Mouse (Mus musculus) left cerebral cortex, adult 18-20 months (tissue): ENCODE data around the gene Fibcd1. TPM values are rescaled to one million over a fixed set of nuclear protein-coding genes. Genes with fewer than 3 reads are reported as not detected.

Source experiments
- DNase-seq, 2 experiments: peaks; one replicate each; pipeline ENCODE4 v3.0.0; 2021 to 2022; ENCODE audit warnings: low spot score in 2 of 2, mixed read lengths in 1 of 2
- total RNA-seq, 2 experiments: library from RNA; stranded (reverse); gene quantifications; 2 replicates each; pipeline ENCODE4 v1.2.3; 2021

Fibcd1 gene
- total RNA-seq, 2 experiments from 2014 or later: 7.4 to 9.2 TPM

GRCm38 (mm10) chr2:31862919-31863318 is 17.1 kb upstream of the Fibcd1 start:
- no peak for DNase-seq

DNA sequence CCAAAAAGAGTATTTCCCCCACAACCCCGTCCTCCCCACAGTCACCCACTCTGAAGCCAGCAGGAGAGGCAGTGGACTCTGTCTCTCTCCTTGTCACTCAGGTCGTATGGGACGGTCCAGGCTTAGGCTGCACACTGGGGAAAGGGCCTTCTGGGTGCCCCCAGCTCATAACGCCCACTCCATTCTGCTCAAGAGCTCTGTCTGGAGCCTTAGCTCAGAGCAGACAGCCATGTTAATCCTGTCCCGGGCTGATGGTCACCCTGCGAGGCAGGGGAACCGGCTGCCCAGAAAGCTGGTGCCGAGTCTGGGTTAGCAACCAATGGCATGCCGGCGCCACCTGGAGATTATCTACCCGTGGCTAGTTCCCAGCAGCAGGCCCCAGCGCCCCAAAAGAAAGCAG is 12.7 kb upstream of the Fibcd1 start:
- DNase-seq: no peak

DNA sequence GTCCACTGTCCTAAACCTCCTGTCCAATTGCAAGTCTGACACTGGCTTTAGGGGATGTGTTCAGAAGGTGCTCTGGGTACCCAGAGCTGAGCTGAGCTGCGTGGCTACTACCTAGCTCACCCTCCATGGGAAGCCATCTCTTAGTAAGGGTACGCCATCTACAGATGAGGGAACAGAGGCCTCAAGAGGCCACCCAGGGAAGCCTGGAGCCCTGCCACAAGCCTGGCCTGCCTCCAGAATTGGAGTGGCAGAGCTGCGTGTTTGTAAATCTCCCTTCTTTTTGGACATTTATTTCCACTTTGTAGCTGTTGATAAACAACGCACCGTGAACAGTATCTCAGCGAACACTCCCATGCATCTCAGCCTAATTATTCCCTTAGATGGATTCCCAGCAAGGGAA is 11.4 kb upstream of the Fibcd1 start:
- DNase-seq: no peak

DNA sequence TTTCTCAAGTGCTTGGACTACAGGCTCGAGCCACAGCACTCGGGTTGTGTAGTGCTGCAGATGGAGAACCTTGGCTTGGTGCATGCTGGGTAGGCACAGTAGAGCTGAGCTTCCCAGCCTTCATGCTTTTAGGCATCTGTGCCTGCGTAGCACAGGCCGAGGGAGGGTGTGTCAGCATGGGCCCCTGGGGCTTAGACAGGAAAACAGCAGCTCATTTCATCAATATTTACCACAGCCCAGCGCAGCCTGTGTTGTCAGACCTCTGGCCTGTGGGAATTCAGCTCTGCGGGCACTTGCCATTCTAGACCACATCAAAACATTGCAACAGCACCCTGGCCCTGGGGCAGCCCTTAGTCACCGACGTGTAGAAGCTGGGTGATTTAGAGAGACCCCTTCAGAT is 10.2 kb upstream of the Fibcd1 start:
- DNase-seq: no peak

GRCm38 (mm10) chr2:31850141-31850540 is 4.3 kb upstream of the Fibcd1 start:
- DNase-seq: no peak

GRCm38 (mm10) chr2:31847908-31848307 is 2.1 kb upstream of the Fibcd1 start:
- DNase-seq: no peak

GRCm38 (mm10) chr2:31846692-31847660 is 1.2 kb upstream of the Fibcd1 start:
- DNase-seq: no peak

DNA sequence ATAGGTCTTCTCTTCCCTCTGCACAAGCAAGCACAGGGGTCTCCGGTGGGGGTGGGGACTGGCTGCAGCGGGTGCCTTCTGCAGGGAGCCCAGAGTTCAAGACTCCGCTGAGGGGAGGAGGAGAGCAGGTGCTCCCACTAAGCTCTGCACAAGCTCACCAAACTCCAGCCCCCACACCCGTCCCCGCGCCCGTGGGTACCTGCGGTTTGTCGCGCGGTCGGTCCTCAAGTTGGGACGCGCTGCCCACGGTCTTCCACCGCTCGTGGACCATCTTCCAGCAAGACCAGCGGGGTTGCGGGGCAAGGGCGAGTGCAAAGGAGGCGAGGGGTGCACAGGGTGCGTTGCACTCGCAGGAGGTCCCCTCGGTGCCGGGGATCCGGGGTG is 301 bp downstream of the Fibcd1 start:
- DNase-seq: no peak

DNA sequence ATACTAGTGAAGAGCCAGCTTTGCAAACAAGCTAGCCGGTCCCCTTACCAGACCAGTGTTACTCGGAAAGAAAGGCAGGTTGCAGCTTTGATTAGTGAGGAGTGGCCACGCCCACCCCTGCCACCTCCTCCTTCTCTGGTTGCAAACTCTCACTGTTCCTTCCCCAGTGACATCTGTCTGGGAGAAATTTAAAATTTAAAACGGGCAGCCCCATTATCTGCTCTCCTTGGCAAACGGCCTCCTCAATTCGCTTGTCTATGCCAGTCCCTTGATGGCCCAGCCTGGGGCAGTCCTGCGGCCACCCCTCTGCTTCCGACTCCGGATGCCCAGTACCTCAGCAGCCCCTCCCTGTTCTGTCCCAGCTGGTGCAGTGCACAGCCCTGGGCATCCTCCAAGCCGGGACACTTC is 1.1 kb downstream of the Fibcd1 start:
- DNase-seq: no peak

GRCm38 (mm10) chr2:31838868-31839267 is 6.9 kb downstream of the Fibcd1 start:
- no peak for DNase-seq

GRCm38 (mm10) chr2:31836985-31837384 is 8.8 kb downstream of the Fibcd1 start:
- no peak for DNase-seq

DNA sequence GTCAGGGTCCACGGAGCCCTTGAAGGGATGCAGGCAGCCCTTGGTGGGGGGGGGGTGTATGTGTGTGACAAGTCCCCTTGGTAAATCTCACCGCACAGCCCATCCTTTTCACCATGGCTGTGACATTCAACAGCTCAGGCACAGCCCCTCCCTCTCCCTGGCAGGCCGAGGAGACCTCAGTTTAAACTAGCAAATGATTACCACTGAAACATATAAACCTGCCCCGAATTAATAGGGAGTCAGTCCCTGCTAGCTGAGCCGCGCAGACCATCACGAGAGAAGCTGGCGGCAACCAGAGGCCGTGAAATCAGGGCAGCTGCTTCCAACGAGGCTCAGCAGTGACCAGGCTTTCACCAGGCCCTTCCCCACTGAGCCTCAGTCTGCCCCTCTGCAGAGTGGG is 9.7 kb downstream of the Fibcd1 start:
- DNase-seq: no peak

GRCm38 (mm10) chr2:31828311-31828825 is 17.4 kb downstream of the Fibcd1 start:
- DNase-seq: no peak

GRCm38 (mm10) chr2:31827877-31828276 is 17.9 kb downstream of the Fibcd1 start:
- DNase-seq: peak; percentile 48 to 51

DNA sequence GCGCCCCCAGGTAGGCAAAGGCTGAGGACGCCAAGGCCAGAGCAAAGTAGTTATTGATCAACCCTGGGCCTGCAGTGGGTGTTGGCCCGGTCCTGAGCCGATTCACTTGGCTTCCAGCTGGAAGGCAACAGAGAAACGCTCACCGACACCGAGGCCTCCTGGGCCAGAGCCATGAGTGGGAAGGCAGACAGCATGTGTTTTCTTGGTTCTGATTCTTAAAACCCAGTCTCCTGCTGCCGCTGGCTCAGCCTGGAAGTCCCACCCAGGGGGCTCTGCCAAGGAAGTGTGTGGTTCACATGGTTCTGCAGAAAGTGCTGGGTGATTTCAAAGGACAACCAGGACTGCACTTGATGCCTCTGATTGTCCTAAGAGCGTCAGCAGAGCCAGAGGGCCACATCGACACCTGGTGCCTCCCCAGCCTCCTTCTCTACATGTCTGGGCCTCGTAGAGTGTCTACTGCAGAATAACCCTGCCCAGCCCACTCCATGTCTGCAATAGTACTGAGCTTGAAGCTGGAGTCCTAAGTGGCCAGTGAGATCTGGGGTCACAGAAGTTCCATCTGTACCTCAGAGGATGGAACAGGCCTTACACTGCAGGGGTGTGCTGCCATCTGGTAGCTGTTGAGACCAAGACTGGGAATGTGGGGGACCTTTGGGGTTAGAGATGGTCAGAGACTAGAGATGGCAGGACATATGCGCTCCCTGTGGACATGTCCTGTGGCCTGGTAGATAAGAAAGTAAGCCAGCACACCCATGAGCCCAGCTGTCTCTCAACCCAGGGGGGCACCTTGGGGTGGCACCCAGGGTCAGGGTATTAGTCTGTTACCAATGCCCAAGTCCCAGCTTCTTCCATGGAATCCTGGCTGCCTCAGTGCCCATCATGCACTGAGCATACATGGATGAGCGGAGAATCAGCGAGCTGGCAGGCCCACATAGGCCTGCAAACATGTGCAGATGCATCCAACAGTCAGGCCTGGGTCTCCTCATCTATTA is 19.4 kb downstream of the Fibcd1 start:
- peak; percentile 27 to 55 for DNase-seq

DNA sequence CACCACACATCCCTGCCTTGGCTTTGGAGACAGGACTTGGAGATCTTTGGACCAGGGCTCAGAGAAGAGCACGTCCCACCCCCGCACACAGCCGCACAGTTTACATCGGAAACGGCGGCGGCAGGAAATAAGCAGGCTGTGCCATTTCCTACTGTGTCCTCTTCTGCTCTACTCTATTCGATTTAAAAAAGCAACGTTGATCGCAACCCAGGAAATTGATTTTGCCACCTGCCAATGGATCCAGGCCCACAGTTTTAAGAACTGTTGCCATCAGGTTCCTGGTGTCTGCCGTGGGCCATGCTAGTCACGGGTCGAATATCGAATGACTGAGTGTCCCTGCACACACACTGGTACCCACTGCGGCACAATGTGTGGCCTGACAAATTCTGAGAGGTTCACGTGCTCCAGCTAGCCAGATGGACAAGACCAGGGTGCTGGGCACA is 20.3 kb downstream of the Fibcd1 start:
- no peak for DNase-seq

GRCm38 (mm10) chr2:31823933-31824730 is 21.7 kb downstream of the Fibcd1 start:
- DNase-seq: peak; percentile 44 to 45

GRCm38 (mm10) chr2:31822524-31823371 is 23.1 kb downstream of the Fibcd1 start:
- peak; percentile 70 to 85 for DNase-seq

DNA sequence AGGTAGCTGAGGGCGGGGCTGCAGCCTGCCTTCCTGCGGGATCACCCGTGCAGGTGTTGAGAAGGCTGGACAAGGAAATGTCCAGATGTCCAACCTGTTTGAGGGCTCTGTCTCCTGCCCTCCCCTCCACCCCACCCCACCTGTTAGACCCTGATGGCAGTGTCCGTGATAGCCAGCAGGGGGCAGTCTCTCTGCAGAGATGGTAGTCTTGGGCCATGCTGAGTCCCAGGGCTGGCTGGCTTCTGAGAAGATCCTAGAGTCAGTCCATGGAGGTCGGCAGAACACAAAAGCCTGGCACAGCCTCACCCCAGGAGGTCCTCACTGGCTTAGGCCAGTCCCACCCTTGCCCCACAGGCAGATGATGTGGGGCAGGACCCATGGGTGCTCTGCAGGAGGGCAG is 30.4 kb downstream of the Fibcd1 start:
- DNase-seq: peak; percentile 63 to 80

- DNase-seq: peak; percentile 38 to 40
Measured at GRCm38 (mm10) chr2:31814699-31815098, 31.1 kb downstream of the Fibcd1 start.
